Mouse (Mus musculus): ENCODE results near the gene Mtfmt.

Mtfmt gene

GRCm38 (mm10) chr9:65435671-65436301 lies at the start of gene Mtfmt:
Gene Mtfmt (plus strand): TSS chr9:65435782.
- peak; percentile 82 to 90 for DNase-seq (ENCODE audit: low spot score in 2 of 2)

- no peak for DNase-seq (ENCODE audit: low spot score in 2 of 2)
These were observed 49.0 kb upstream of the Mtfmt start for GRCm38 (mm10) chr9:65386373-65387140.

- no peak for DNase-seq (ENCODE audit: low spot score in 2 of 2)
These were observed 44.6 kb upstream of the Mtfmt start for GRCm38 (mm10) chr9:65390752-65391612.

DNA sequence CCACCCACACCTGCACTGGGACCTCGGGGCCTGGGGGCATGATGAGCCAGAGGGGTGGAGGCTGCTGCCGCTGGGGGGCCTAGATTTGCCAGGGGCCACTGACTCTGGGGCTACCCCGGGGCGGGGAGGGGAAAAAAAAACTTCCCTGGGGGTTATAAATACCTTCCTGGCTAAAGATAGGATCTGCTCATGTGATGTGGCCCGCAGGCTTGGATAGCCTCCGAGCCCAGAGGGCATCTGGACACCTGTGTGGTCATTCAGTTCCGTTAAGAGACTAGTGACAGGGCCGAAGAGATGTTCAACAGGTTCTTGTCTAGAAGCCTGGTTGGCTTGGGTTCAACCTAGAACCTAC lies 44.0 kb upstream of the Mtfmt start, which contains the start of gene Kbtbd13:
Kbtbd13 (minus strand) TSS at position 40 of the 352 bp plus-strand sequence.
- DNase-seq (ENCODE audit: low spot score in 2 of 2), result no peak

DNA sequence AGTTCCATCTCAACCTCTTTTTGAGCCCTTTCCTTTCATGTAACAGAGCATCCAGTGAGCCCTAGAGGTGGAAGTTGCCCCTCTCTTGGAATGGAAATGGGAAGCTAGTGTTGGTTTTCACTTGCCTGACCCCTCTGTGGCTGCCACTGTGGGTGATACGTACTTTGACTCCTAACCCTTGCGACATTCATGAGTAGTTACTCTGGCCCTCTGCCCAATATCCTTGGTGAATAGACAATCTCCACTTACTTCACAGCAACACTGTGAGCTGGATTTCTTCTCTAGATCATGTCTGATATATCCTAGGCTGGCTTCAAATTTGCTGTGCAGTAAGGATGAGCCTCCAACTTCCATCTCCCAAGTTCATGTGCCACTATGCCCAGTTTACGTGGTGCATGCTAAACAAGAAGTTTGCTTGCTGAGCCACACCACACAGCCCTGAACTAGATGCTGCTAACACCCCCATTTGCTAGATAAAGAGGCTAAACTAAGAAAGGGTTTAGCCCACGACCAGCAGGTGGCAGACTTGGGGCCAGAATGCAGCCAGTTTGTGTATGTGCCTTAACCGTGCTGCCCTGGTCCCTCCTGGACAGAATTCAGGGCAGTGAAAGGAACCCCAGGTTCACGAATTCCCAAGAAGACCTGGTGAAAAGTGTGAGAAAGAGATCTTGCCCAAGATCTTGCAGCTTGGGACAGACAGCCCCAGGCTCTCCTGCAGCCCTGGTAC lies 42.8 kb upstream of the Mtfmt start:
- DNase-seq (ENCODE audit: low spot score in 2 of 2), result peak; percentile 51 to 58

- DNase-seq (ENCODE audit: low spot score in 2 of 2), result no peak
These were observed 42.0 kb upstream of the Mtfmt start for GRCm38 (mm10) chr9:65393606-65394005.

- DNase-seq (ENCODE audit: low spot score in 2 of 2), result no peak
These were observed 41.2 kb upstream of the Mtfmt start for GRCm38 (mm10) chr9:65394360-65394759.

- peak; percentile 39 to 45 for DNase-seq (ENCODE audit: low spot score in 2 of 2)
These were observed 37.3 kb upstream of the Mtfmt start, which contains the start of gene Rasl12 for GRCm38 (mm10) chr9:65398279-65398678. Gene Rasl12 (plus strand): TSS chr9:65398506.

- DNase-seq (ENCODE audit: low spot score in 2 of 2), result no peak
These were observed 35.6 kb upstream of the Mtfmt start for GRCm38 (mm10) chr9:65399934-65400333.

DNA sequence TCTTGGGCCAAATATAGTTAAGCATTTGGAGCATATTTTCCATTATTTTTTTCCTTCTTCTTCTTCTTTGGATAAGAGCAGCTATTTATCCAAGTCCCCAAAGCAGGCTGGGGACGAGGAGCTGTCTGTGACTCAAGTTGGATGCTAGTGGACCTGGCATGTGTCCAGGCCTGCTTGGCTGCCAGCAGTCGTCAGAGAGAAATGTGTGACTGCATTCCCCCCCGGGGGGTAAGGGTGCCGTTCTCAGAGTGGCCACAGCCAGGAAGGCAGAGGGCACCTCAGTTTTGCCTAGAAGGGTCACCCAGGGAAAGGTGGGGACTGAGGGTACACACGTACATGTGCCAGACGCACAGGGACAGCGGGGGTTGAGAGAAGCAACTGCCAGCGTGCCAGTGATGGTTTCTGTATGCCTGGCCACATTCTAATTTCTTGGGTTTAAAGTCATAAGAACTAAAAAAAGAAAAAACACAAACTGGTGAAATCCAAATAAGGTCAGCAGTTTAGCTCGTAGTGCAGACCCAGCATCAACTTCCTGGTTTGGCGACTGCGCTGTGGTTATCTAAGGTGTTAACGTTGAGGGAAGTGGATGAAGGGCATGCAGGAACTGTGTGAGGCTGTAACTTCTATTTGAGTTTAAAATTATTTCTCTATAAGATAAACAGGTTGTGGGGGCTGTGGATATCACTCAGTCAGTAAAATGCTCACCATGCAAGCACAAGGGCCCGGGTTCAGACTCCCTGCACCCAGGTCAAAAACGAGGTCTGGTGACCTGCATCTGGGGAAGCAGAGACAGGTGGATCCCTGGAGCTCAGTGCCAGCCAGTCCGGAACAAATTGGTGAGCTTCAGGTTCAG lies 31.0 kb upstream of the Mtfmt start:
- peak; percentile 72 to 75 for DNase-seq (ENCODE audit: low spot score in 2 of 2)

DNA sequence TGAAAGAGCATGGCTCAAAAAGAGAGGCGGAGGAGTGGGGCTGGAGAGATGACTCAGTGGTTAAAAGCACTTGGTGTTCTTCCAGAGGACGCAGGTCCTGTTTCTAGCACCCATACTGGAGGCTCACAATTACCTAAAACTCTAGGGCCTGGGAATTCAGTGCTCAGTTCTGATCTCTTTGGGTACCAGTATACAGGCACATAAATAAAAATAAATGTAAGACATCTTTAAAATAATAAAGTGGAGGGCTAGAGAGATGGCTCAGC lies 30.5 kb upstream of the Mtfmt start:
- DNase-seq (ENCODE audit: low spot score in 2 of 2), result no peak

DNA sequence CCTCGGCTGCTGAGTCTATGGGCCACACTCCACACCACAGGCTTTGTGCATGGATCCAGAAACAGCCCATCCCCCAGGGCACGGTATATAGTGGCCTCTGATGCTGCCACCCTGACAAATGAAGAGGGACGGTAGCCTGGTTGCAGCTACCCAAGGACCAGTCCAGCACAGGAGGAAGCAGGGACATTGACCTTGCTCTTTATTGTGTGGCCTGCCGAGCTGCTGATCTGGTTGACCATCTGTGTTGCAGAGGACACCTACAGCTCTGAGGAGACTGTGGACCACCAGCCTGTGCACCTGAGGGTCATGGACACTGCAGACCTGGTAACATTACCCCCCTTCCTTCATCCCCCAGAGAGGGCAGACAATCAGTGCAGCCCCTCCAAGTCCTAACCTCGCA lies 28.3 kb upstream of the Mtfmt start:
- DNase-seq (ENCODE audit: low spot score in 2 of 2), result no peak

- no peak for DNase-seq (ENCODE audit: low spot score in 2 of 2)
These were observed 27.7 kb upstream of the Mtfmt start for GRCm38 (mm10) chr9:65407861-65408260.

- no peak for DNase-seq (ENCODE audit: low spot score in 2 of 2)
These were observed 26.7 kb upstream of the Mtfmt start for GRCm38 (mm10) chr9:65408871-65409295.

DNA sequence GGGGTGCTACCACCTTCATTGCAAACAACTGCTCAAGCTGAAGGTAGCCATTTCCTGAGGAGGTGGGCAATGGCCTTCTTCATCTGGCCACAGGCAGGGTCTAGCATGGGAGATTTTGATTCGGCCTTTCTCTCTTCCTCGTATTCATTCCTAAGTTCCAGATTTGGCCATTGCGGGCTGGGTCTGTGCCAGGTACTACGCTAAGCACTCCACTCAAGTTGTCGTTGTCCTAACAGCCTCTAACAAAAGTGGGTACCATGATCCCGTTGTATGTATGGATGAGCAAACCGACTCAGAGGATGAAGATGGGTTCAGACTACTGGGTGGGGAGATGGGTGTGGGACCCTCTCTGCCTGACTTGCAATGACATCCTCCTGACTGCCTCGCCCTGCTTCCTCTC lies 25.2 kb upstream of the Mtfmt start:
- DNase-seq (ENCODE audit: low spot score in 2 of 2), result no peak

DNA sequence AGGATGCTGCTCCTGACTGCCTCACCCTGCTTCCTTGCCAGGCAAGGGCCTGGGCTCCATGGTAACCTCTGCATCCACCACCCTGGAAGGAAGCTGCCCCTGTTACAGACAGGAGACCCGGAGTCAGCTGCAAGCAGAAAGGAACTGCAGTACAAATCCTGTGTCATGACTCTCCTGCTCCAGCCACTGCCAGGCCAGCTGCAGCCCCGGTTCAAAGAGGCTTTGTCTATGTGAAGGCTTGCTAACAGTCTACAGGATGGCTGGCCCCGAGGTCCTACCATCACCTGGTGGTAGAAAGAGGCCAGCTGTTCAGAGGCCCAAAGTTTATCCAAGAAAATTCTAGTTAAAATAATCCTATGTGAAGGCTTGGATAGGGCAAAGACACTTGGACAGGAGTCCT lies 24.3 kb upstream of the Mtfmt start:
- no peak for DNase-seq (ENCODE audit: low spot score in 2 of 2)

GRCm38 (mm10) chr9:65417738-65418137 lies 17.8 kb upstream of the Mtfmt start:
- DNase-seq (ENCODE audit: low spot score in 2 of 2), result no peak

DNA sequence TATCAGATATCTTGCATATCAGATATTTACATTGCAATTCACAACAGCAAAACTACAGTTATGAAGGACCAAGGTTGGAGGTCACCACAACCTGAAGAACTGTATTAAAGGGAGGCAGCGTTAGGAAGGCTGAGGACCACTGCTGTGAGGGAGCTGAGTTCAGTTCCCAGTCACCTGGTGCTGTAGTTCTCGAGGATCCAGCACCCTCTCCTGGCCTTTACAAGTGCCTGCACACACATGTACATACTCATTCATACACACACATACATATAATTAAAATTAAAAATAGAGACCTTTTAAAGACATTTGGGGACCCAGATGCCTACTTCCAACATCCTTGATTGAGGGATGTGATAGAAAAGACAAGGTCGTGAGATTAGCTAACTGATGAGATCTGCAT lies 15.9 kb upstream of the Mtfmt start:
- no peak for DNase-seq (ENCODE audit: low spot score in 2 of 2)

- DNase-seq (ENCODE audit: low spot score in 2 of 2), result no peak
These were observed 12.7 kb upstream of the Mtfmt start, which contains the start of gene Slc51b for GRCm38 (mm10) chr9:65422760-65423501. Gene Slc51b (minus strand): TSS chr9:65422955.

GRCm38 (mm10) chr9:65424393-65424792 lies 11.2 kb upstream of the Mtfmt start:
- no peak for DNase-seq (ENCODE audit: low spot score in 2 of 2)

Measured in frontal cortex, postnatal 36 days (tissue).